Mouse (Mus musculus) bone marrow macrophage, adult 2 months (primary cell): ENCODE data around the gene Golim4.

Experiments
- CTCF ChIP-seq: IDR thresholded peaks from 2 replicates; pipeline ENCODE4 v1.5.1; 2012; ENCODE audit warnings: low read depth, mild to moderate bottlenecking, low read length, moderate library complexity
- POLR2A ChIP-seq: IDR thresholded peaks from 2 replicates; pipeline ENCODE4 v1.6.1; 2012; ENCODE audit warnings: mild to moderate bottlenecking, low read depth, low read length, borderline replicate concordance

DNA sequence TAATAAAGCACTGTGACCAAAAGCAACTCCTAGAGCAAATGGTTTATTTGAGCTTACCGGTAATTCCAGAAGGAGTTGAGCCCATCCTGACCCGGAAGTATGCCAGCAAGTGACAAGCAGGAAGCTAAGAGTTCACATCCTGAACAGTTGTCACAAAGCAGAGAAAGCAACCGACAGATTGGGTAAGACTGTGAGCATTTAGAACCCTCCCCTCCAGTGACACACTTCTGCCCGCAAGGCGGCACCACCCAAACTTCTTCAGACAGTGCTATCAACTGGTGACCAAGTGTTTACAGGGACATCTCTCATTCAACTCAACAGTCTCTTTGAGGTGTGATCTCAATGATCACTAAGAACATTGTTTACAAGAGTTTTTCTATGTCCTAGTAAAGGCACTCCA, 48.9 kb upstream of the Golim4 start:
- TF ChIP-seq POLR2A, result no peak
- TF ChIP-seq CTCF, result no peak
